24 mouse cellular contexts compared by ENCODE assay signal in the genomic region with DNA sequence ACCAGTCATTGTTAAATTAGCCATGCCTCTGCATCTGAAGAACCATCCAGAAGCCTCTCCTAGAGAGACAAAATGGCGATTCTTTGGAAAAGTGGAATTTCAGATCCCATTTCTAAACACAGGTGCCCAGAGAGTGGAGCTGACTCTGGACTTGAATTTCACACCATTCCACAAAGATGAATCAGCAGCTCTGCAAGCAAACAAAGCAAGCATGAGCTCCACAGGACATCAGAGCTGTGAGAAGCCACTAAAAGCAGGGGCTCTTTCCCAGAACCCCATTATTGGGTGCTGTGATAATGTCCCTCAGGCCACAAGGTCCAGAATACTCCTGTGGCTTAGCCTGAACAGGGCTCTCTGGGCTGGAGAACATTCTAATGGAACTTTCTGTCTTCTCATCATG.
A peak's percentile ranks its signal among the peaks of the same experiment; 100 is the strongest.
DNase-seq lines count a peak whose midpoint lies in the region; ATAC-seq and TF ChIP-seq lines count a peak whose summit lies in the region.
"Had no signal": no experiment of that assay in that cellular context is flagged by ENCODE, and none has a peak within 500 bp of the region (broad histone marks: within the 10 kb centered on the region; RNA-seq: fewer than 3 reads in every experiment).

No protein-coding gene starts in this region.

- WGBS in midbrain, embryonic 13.5 days, result 76% methylated on average over 1 of the region's 1 CpGs

- no peaks in the 10 kb centered on the region for H3K27me3 ChIP-seq in Patski
- H3K27me3 ChIP-seq in midbrain, embryonic 13.5 days, result no peaks in the 10 kb centered on the region
- H3K27me3 ChIP-seq: embryonic facial prominence, embryonic 13.5 days; embryonic facial prominence, embryonic 15.5 days; forebrain, embryonic 13.5 days; forebrain, embryonic 15.5 days had no signal

- ATAC-seq in Patski, result peak; percentile 91
- ATAC-seq in midbrain, embryonic 13.5 days, result no peak
- ATAC-seq in CD4-positive, CD25-positive, alpha-beta regulatory T cell, adult 4 months, result no peak
- ATAC-seq: activated CD4-positive, CD25-positive, alpha-beta regulatory T cell, adult 4 months; forebrain, embryonic 13.5 days; forebrain, embryonic 15.5 days; forebrain, postnatal 0 days had no signal

- H3K4me1 ChIP-seq in midbrain, embryonic 13.5 days (replicated peaks), result no peaks in the 10 kb centered on the region
- H3K4me1 ChIP-seq: embryonic facial prominence, embryonic 13.5 days; embryonic facial prominence, embryonic 15.5 days; forebrain, embryonic 13.5 days; forebrain, embryonic 15.5 days had no signal

- TF ChIP-seq CTCF in Patski (IDR thresholded peaks at IDR 0.05), result no peak

- H3K36me3 ChIP-seq in midbrain, embryonic 13.5 days, result no peaks in the 10 kb centered on the region
- H3K36me3 ChIP-seq: embryonic facial prominence, embryonic 13.5 days; embryonic facial prominence, embryonic 15.5 days; forebrain, embryonic 15.5 days had no signal

- DNase-seq in 3134 (ENCODE audit: extremely low read depth, insufficient read length, low spot score), result peak; percentile 54
- DNase-seq in Muller cell, postnatal 12 days (ENCODE audit: inconsistent ontology term), result peak; percentile 68
- DNase-seq in Patski (ENCODE audit: low read depth, low spot score), result peak; percentile 33
- peak; percentile 5 for DNase-seq in fibroblast of lung, adult 2 months (ENCODE audit: low read depth)
- DNase-seq in embryo, embryonic 11 days, result no peak
- no peak for DNase-seq in spleen, postnatal 14 days (ENCODE audit: low spot score in 2 of 2)
- DNase-seq: adrenal gland, adult 8-10 months; adrenal gland, postnatal 14 days; adrenal gland, postnatal 36 days; B cell, adult 2 months; cerebellum, adult 11-12 months; cerebellum, adult 2 months; cerebellum, adult 9-10 months; cerebellum, postnatal 10 days; cerebellum, postnatal 25 days; forebrain, postnatal 0 days had no signal

- POLR2A ChIA-PET in Patski (lab: Charles Lee), result no interaction called here

- no peak overlapping the region for H3K9ac ChIP-seq in midbrain, embryonic 13.5 days (replicated peaks)
- H3K9ac ChIP-seq: embryonic facial prominence, embryonic 13.5 days; embryonic facial prominence, embryonic 15.5 days; forebrain, embryonic 13.5 days; forebrain, embryonic 15.5 days; forebrain, postnatal 0 days had no signal

- peaks cover 7% of the 10 kb centered on the region for H3K9me3 ChIP-seq in midbrain, embryonic 13.5 days
- H3K9me3 ChIP-seq: embryonic facial prominence, embryonic 13.5 days; forebrain, embryonic 15.5 days had no signal

- CTCF ChIA-PET in Patski (lab: Charles Lee), result interaction anchor here (0.8 to 2.9 kb wide), 7 partner anchors 9 to 64 kb away, joined by 3 to 7 read pairs (median 4); no protein-coding TSS in a partner anchor

- no peak overlapping the region for H3K4me2 ChIP-seq in midbrain, embryonic 13.5 days (replicated peaks)
- H3K4me2 ChIP-seq: embryonic facial prominence, embryonic 13.5 days; embryonic facial prominence, embryonic 15.5 days; forebrain, embryonic 13.5 days; forebrain, embryonic 15.5 days had no signal

- in situ Hi-C loops in Patski (cut with MboI; ENCODE audit: low pct_unique_long_range_greater_than_20kb), result no loop called here

- H3K4me3 ChIP-seq in midbrain, embryonic 13.5 days (replicated peaks), result no peak overlapping the region
- H3K4me3 ChIP-seq: embryonic facial prominence, embryonic 13.5 days; embryonic facial prominence, embryonic 15.5 days; erythroblast, embryonic 14.5 days; forebrain, embryonic 13.5 days; forebrain, embryonic 15.5 days had no signal

- H3K27ac ChIP-seq in midbrain, embryonic 13.5 days, result no peak overlapping the region
- H3K27ac ChIP-seq: embryonic facial prominence, embryonic 13.5 days; embryonic facial prominence, embryonic 15.5 days; forebrain, embryonic 13.5 days; forebrain, embryonic 15.5 days had no signal

Comparison
In these comparisons a context has a peak if more than half of its experiments do, and no peak if none do; other contexts are left out.
1. DNase-seq: peak in 3134 (single experiment), Muller cell, postnatal 12 days (single experiment), Patski (single experiment) and fibroblast of lung, adult 2 months (single experiment); none in embryo, embryonic 11 days (single experiment) and spleen, postnatal 14 days (0 of 2).